ENCODE assay signal across 10 mouse cellular contexts in the genomic region with DNA sequence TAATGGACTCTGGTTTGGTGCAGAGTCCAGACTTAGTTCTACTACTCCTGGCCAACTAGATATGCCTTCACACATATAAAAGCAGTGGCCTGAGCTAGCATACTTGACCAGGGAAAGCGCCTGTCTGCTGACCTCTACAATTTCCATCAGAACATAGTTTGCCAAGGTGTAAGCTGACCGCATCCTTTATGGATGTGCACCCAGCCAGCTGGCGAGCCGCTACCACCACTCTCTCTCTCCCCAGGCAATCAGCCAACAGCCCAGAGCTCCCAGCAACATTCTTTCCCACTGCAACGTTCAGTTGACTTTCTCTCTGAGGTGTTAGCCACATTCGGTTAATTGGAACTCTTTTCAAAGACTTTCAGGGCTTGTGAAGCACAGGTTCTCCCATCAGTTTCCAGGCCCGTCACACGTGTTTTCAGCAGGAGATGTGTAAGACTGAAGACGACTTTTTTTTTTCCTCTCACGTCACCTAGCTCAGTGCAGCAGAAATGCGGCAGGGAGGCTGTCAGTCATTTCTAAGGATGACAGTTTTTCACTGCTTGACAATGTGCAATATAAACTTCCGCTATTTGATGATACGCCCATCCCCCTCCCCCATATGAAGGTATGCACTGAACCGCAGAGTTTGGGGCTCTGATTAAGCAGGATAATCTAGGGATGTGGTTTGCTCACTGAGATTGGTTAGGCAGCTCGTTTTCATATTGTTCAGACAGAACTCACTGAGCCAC.
DNase-seq lines count a peak whose midpoint lies in the region; ATAC-seq and TF ChIP-seq lines count a peak whose summit lies in the region.
"Had no signal": no experiment of that assay in that cellular context is flagged by ENCODE, and none has a peak within 500 bp of the region (broad histone marks: within the 10 kb centered on the region; RNA-seq: fewer than 3 reads in every experiment).

No protein-coding gene starts in this region.

- no peak overlapping the region for H3K9ac ChIP-seq in kidney, embryonic 14.5 days (ENCODE audit: low read depth, low read length)
- no peak overlapping the region for H3K9ac ChIP-seq in liver, embryonic 11.5 days (ENCODE audit: low read depth, low read length)

- H3K9me3 ChIP-seq in kidney, embryonic 14.5 days (ENCODE audit: control insufficient read depth, low read length), result no peaks in the 10 kb centered on the region
- H3K9me3 ChIP-seq in liver, embryonic 11.5 days (ENCODE audit: control insufficient read depth, low read length), result no peaks in the 10 kb centered on the region

- TF ChIP-seq POLR2A in thymus, adult 2 months (IDR thresholded peaks at IDR 0.05; ENCODE audit: control insufficient read depth, extremely low read depth, insufficient read depth, low read length, poor library complexity), result no peak

- ATAC-seq in kidney, embryonic 14.5 days (ENCODE audit: low FRiP score, low TSS enrichment), result no peak
- peak; percentile 63 for ATAC-seq in activated CD4-positive, CD25-positive, alpha-beta regulatory T cell, adult 4 months
- ATAC-seq in liver, embryonic 11.5 days (replicated peaks; ENCODE audit: low FRiP score), result no peak

- intact Hi-C loops in heart, postnatal 14 days (cut with DNase I), result no loop called here

- H3K36me3 ChIP-seq in kidney, embryonic 14.5 days (ENCODE audit: control insufficient read depth, insufficient read depth, low read length), result no peaks in the 10 kb centered on the region
- H3K36me3 ChIP-seq in liver, embryonic 11.5 days (ENCODE audit: control insufficient read depth, insufficient read depth, low read length), result no peaks in the 10 kb centered on the region
- H3K36me3 ChIP-seq in thymus, adult 2 months (ENCODE audit: control insufficient read depth, insufficient read depth, low read length), result no peaks in the 10 kb centered on the region

- 52% methylated on average over 15 of the region's 15 CpGs for WGBS in kidney, embryonic 14.5 days
- 68% methylated on average over 15 of the region's 15 CpGs for WGBS in liver, embryonic 11.5 days
- 71% methylated on average over 15 of the region's 15 CpGs for WGBS in thymus, adult 2 months

- DNase-seq in adrenal gland, adult 2 months, result peak; percentile 15
- DNase-seq in adrenal gland, postnatal 36 days, result no peak
- DNase-seq in kidney, postnatal 14 days, result peak; percentile 43
- peak; percentile 30 to 68 for DNase-seq in heart, postnatal 14 days
- DNase-seq in liver, embryonic 11.5 days (ENCODE audit: low spot score), result no peak
- no peak for DNase-seq in thymus, adult 2 months
- DNase-seq: liver had no signal

- H3K27ac ChIP-seq in kidney, embryonic 14.5 days (ENCODE audit: low read depth, low read length), result no peak overlapping the region
- no peak overlapping the region for H3K27ac ChIP-seq in liver, embryonic 11.5 days (ENCODE audit: low read depth, low read length)
- H3K27ac ChIP-seq in thymus, adult 2 months (ENCODE audit: control insufficient read depth, insufficient read depth, low read length), result no peak overlapping the region

- no peaks in the 10 kb centered on the region for H3K27me3 ChIP-seq in kidney, embryonic 14.5 days (ENCODE audit: control insufficient read depth, insufficient read depth, low read length)
- H3K27me3 ChIP-seq in liver, embryonic 11.5 days (replicated peaks; ENCODE audit: control insufficient read depth, insufficient read depth, low read length), result no peaks in the 10 kb centered on the region
- H3K27me3 ChIP-seq in thymus, adult 2 months (ENCODE audit: control insufficient read depth, insufficient read depth, low read length), result no peaks in the 10 kb centered on the region

- no peaks in the 10 kb centered on the region for H3K4me1 ChIP-seq in kidney, embryonic 14.5 days (ENCODE audit: control insufficient read depth, insufficient read depth, low read length)
- no peaks in the 10 kb centered on the region for H3K4me1 ChIP-seq in liver, embryonic 11.5 days (replicated peaks; ENCODE audit: control insufficient read depth, insufficient read depth, low read length)
- H3K4me1 ChIP-seq in thymus, adult 2 months (replicated peaks; ENCODE audit: control insufficient read depth, insufficient read depth, low read length), result no peaks in the 10 kb centered on the region

- H3K4me3 ChIP-seq in kidney, embryonic 14.5 days (ENCODE audit: low read length), result no peak overlapping the region
- H3K4me3 ChIP-seq in liver, embryonic 11.5 days (ENCODE audit: low read depth, low read length), result no peak overlapping the region
- no peak overlapping the region for H3K4me3 ChIP-seq in thymus, adult 2 months (ENCODE audit: control insufficient read depth, insufficient read depth, low read length)
- H3K4me3 ChIP-seq: myocyte had no signal

- H3K4me2 ChIP-seq in kidney, embryonic 14.5 days (replicated peaks; ENCODE audit: low read depth, low read length), result no peak overlapping the region
- H3K4me2 ChIP-seq in liver, embryonic 11.5 days, result no peak overlapping the region

- TF ChIP-seq CTCF in thymus, adult 2 months (IDR thresholded peaks at IDR 0.05; ENCODE audit: borderline replicate concordance, control insufficient read depth, extremely low read depth, insufficient read depth, low read length, poor library complexity), result no peak

Comparison
In these comparisons a context has a peak if more than half of its experiments do, and no peak if none do; other contexts are left out.
1. DNase-seq: peak in adrenal gland, adult 2 months (single experiment), kidney, postnatal 14 days (single experiment) and heart, postnatal 14 days (2 of 2); none in adrenal gland, postnatal 36 days (0 of 2), liver, embryonic 11.5 days (single experiment) and thymus, adult 2 months (single experiment).